Mouse (Mus musculus) kidney, embryonic 15.5 days (tissue): ENCODE data around the gene Thbs2. TPM values are rescaled to one million over a fixed set of nuclear protein-coding genes. Genes with fewer than 3 reads are reported as not detected.

ENCODE experiments used
- ATAC-seq: fragments of 200-750 bp; cut with Nextera tagmentation; replicated peaks from 2 replicates; pipeline ENCODE4 v1.8.0; 2017; ENCODE audit warnings: moderate TSS enrichment; ENCODE audit not compliant: low FRiP score
- H3K27ac ChIP-seq: fragments of 300-500 bp; sonication (generic); 2 replicates; pipeline ENCODE4 v1.5.1; 2015; ENCODE audit warnings: mild to moderate bottlenecking, inconsistent platforms
- H3K27me3 ChIP-seq: fragments of 300-500 bp; sonication (generic); 2 replicates; pipeline ENCODE4 v1.6.1; 2015; ENCODE audit warnings: inconsistent platforms
- H3K36me3 ChIP-seq: fragments of 300-500 bp; sonication (generic); 2 replicates; pipeline ENCODE4 v1.6.1; 2015; ENCODE audit warnings: inconsistent platforms
- H3K4me1 ChIP-seq: fragments of 300-500 bp; sonication (generic); 2 replicates; pipeline ENCODE4 v1.6.1; 2015; ENCODE audit warnings: inconsistent platforms
- H3K4me2 ChIP-seq: fragments of 300-500 bp; sonication (generic); 2 replicates; pipeline ENCODE4 v1.6.1; 2015; ENCODE audit warnings: moderate library complexity, mild to moderate bottlenecking, inconsistent platforms
- H3K4me3 ChIP-seq: fragments of 300-500 bp; sonication (generic); replicated peaks from 2 replicates; pipeline ENCODE4 v1.5.1; 2015; ENCODE audit warnings: mild to moderate bottlenecking, inconsistent platforms
- H3K9ac ChIP-seq: fragments of 300-500 bp; sonication (generic); 2 replicates; pipeline ENCODE4 v1.6.1; 2015; ENCODE audit warnings: mild to moderate bottlenecking, inconsistent platforms
- H3K9me3 ChIP-seq: fragments of 300-500 bp; sonication (generic); replicated peaks from 2 replicates; pipeline ENCODE4 v1.6.1; 2016; ENCODE audit warnings: inconsistent platforms
- WGBS: fragments of 180-500 bp; shearing (Covaris S2); methylation state at CpG from one replicate; pipeline ENCODE4 v1.1.7; 2015; ENCODE audit warnings: mixed read lengths; 5-methylcytosine and 5-hydroxymethylcytosine counted together
- polyA plus RNA-seq: library from polyadenylated mRNA; unstranded; fragments of >200 nt; fragmentation: Nextera tagmentation; extraction: Ambion mirVana; gene quantifications from 2 replicates; pipeline ENCODE4 v1.2.1, GENCODE M21; 2015

Gene Thbs2
- polyA plus RNA-seq, 1 experiment from 2014 or later, result 25.5 TPM

- no peak overlapping the region for H3K27ac ChIP-seq
- 9% methylated on average over 9 of the region's 9 CpGs for WGBS
- H3K27me3 ChIP-seq, result no peaks in the 10 kb centered on the region
- H3K9ac ChIP-seq, result 0 out of 2 replicates have a peak overlapping the region, but pooled peaks have one; percentile 24
- H3K36me3 ChIP-seq, result no peaks in the 10 kb centered on the region
- H3K4me1 ChIP-seq, result peaks cover 11% of the 10 kb centered on the region
- peak overlapping the region; percentile 62 for H3K4me2 ChIP-seq
- H3K4me3 ChIP-seq, result peak overlapping the region; percentile 42
- ATAC-seq, result peak; percentile 61
- no peaks in the 10 kb centered on the region for H3K9me3 ChIP-seq
Measured at GRCm38 (mm10) chr17:14693048-14693993, 714 bp downstream of the Thbs2 start.

- no peak overlapping the region for H3K9ac ChIP-seq
- no peaks in the 10 kb centered on the region for H3K27me3 ChIP-seq
- WGBS, result 63% methylated on average over 6 of the region's 6 CpGs
- 0 out of 2 replicates have a peak overlapping the region, but pooled peaks have one; percentile 62 for H3K4me2 ChIP-seq
- H3K27ac ChIP-seq, result 0 out of 2 replicates have a peak overlapping the region, but pooled peaks have one; percentile 27
- ATAC-seq, result no peak
- H3K4me1 ChIP-seq, result peaks cover 11% of the 10 kb centered on the region
- no peaks in the 10 kb centered on the region for H3K9me3 ChIP-seq
- peak overlapping the region; percentile 10; the same call in 1 of the 2 replicates for H3K4me3 ChIP-seq
- no peaks in the 10 kb centered on the region for H3K36me3 ChIP-seq
Measured at GRCm38 (mm10) chr17:14691901-14692300, 2.1 kb downstream of the Thbs2 start.

- Histone ChIP-seq H3K27ac (no peak overlapping the region), H3K27me3 (no peaks in the 10 kb centered on the region), H3K4me2 (0 out of 2 replicates have a peak overlapping the region, but pooled peaks have one; percentile 62), H3K36me3 (no peaks in the 10 kb centered on the region), H3K4me3 (no peak overlapping the region), H3K9ac (no peak overlapping the region), H3K9me3 (no peaks in the 10 kb centered on the region), H3K4me1 (peaks cover 11% of the 10 kb centered on the region)
- no peak for ATAC-seq
- 71% methylated on average over 4 of the region's 4 CpGs for WGBS
Measured at GRCm38 (mm10) chr17:14691197-14691596, 2.8 kb downstream of the Thbs2 start.

- Histone ChIP-seq H3K4me1 (no peaks in the 10 kb centered on the region), H3K27me3 (no peaks in the 10 kb centered on the region), H3K36me3 (no peaks in the 10 kb centered on the region), H3K27ac (no peak overlapping the region), H3K4me2 (no peak overlapping the region), H3K9me3 (no peaks in the 10 kb centered on the region), H3K4me3 (no peak overlapping the region), H3K9ac (no peak overlapping the region)
- ATAC-seq, result no peak
- WGBS, result 91% methylated on average over 7 of the region's 7 CpGs
Measured at GRCm38 (mm10) chr17:14682836-14683235, 11.2 kb downstream of the Thbs2 start.

GRCm38 (mm10) chr17:14681047-14681446 is 13.0 kb downstream of the Thbs2 start:
- Histone ChIP-seq H3K4me2 (no peak overlapping the region), H3K9me3 (no peaks in the 10 kb centered on the region), H3K9ac (no peak overlapping the region), H3K4me1 (no peaks in the 10 kb centered on the region), H3K36me3 (no peaks in the 10 kb centered on the region), H3K4me3 (no peak overlapping the region), H3K27ac (no peak overlapping the region), H3K27me3 (no peaks in the 10 kb centered on the region)
- ATAC-seq, result no peak
- WGBS, result 91% methylated on average over 12 of the region's 12 CpGs

GRCm38 (mm10) chr17:14677198-14677597 is 16.8 kb downstream of the Thbs2 start:
- Histone ChIP-seq H3K4me1 (no peaks in the 10 kb centered on the region), H3K27ac (no peak overlapping the region), H3K4me2 (no peak overlapping the region), H3K4me3 (no peak overlapping the region), H3K36me3 (no peaks in the 10 kb centered on the region), H3K9me3 (no peaks in the 10 kb centered on the region), H3K27me3 (no peaks in the 10 kb centered on the region), H3K9ac (no peak overlapping the region)
- WGBS, result 69% methylated on average over 8 of the region's 8 CpGs
- ATAC-seq, result no peak

GRCm38 (mm10) chr17:14675517-14675916 is 18.5 kb downstream of the Thbs2 start:
- 89% methylated on average over 2 of the region's 2 CpGs for WGBS

GRCm38 (mm10) chr17:14672402-14672801 is 21.6 kb downstream of the Thbs2 start:
- H3K4me2 ChIP-seq, result no peak overlapping the region
- no peak overlapping the region for H3K4me3 ChIP-seq
- ATAC-seq, result no peak
- 53% methylated on average over 5 of the region's 5 CpGs for WGBS
- H3K36me3 ChIP-seq, result peaks cover 4% of the 10 kb centered on the region
- no peaks in the 10 kb centered on the region for H3K9me3 ChIP-seq
- H3K27me3 ChIP-seq, result no peaks in the 10 kb centered on the region
- H3K4me1 ChIP-seq, result no peaks in the 10 kb centered on the region
- H3K9ac ChIP-seq, result no peak overlapping the region
- no peak overlapping the region for H3K27ac ChIP-seq

More at GRCm38 (mm10) chr17:14675517-14675916, 18.5 kb downstream of the Thbs2 start:
- no peaks in the 10 kb centered on the region for H3K36me3 ChIP-seq
- no peak overlapping the region for H3K9ac ChIP-seq
- no peak overlapping the region for H3K4me3 ChIP-seq
- H3K27ac ChIP-seq, result no peak overlapping the region
- no peak for ATAC-seq
- no peaks in the 10 kb centered on the region for H3K27me3 ChIP-seq
- no peaks in the 10 kb centered on the region for H3K4me1 ChIP-seq
- H3K4me2 ChIP-seq, result no peak overlapping the region
- H3K9me3 ChIP-seq, result no peaks in the 10 kb centered on the region

- no peaks in the 10 kb centered on the region for H3K9me3 ChIP-seq
- H3K27me3 ChIP-seq, result no peaks in the 10 kb centered on the region
- H3K27ac ChIP-seq, result no peak overlapping the region
- no peak overlapping the region for H3K4me3 ChIP-seq
- H3K36me3 ChIP-seq, result peaks cover 4% of the 10 kb centered on the region
- 43% methylated on average over 4 of the region's 4 CpGs for WGBS
- no peak overlapping the region for H3K9ac ChIP-seq
- no peaks in the 10 kb centered on the region for H3K4me1 ChIP-seq
- no peak for ATAC-seq
- H3K4me2 ChIP-seq, result no peak overlapping the region
Measured at GRCm38 (mm10) chr17:14667225-14667624, 26.8 kb downstream of the Thbs2 start.

GRCm38 (mm10) chr17:14666451-14666850 is 27.6 kb downstream of the Thbs2 start:
- Histone ChIP-seq H3K9ac (no peak overlapping the region), H3K4me3 (no peak overlapping the region), H3K36me3 (peaks cover 4% of the 10 kb centered on the region), H3K9me3 (no peaks in the 10 kb centered on the region), H3K4me2 (no peak overlapping the region), H3K4me1 (no peaks in the 10 kb centered on the region), H3K27me3 (no peaks in the 10 kb centered on the region), H3K27ac (no peak overlapping the region)
- 76% methylated on average over 2 of the region's 2 CpGs for WGBS
- no peak for ATAC-seq

- no peak overlapping the region for H3K27ac ChIP-seq
- H3K4me1 ChIP-seq, result no peaks in the 10 kb centered on the region
- no peaks in the 10 kb centered on the region for H3K36me3 ChIP-seq
- WGBS, result 77% methylated on average over 5 of the region's 5 CpGs
- H3K9ac ChIP-seq, result no peak overlapping the region
- H3K4me2 ChIP-seq, result no peak overlapping the region
- H3K27me3 ChIP-seq, result no peaks in the 10 kb centered on the region
- H3K4me3 ChIP-seq, result no peak overlapping the region
- ATAC-seq, result no peak
- H3K9me3 ChIP-seq, result no peaks in the 10 kb centered on the region
Measured at GRCm38 (mm10) chr17:14663366-14663765, 30.7 kb downstream of the Thbs2 start.

- Histone ChIP-seq H3K9me3 (no peaks in the 10 kb centered on the region), H3K4me2 (no peak overlapping the region), H3K36me3 (no peaks in the 10 kb centered on the region), H3K27ac (no peak overlapping the region), H3K4me3 (no peak overlapping the region), H3K4me1 (no peaks in the 10 kb centered on the region), H3K9ac (no peak overlapping the region), H3K27me3 (no peaks in the 10 kb centered on the region)
- WGBS, result 85% methylated on average over 6 of the region's 6 CpGs
- ATAC-seq, result no peak
Measured at GRCm38 (mm10) chr17:14662409-14662808, 31.6 kb downstream of the Thbs2 start.
